Mouse (Mus musculus): ENCODE measurements at regions not wholly inside any gene's neighbourhood (a gene's known extent, or its start where the extent isn't known, plus 50 kb on each side); places are given as distances from the start of the nearest gene placed in this dataset.

- no peak for DNase-seq (ENCODE audit: low spot score in 2 of 2)
These were observed 156.6 kb upstream of the Tex13c2 start for GRCm38 (mm10) chrX:42332906-42333305.

DNA sequence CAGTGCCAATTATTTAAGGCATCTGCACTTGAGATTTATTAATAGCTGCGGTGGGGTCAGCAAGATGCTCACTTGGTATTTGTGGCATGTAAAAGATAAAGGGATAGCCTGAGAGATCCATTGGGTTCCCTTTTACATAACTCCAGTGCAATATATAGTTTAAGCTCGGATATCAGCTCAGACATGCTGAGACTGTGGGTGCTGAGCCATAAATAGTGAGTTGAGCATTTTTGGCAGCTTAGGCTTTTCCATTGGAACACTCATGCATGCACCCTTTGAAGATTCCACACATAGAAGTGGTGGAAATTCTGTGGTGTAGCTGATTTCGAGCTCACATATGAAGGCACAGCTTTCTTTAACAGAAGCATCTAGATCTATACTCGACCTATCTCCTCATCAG lies 155.9 kb upstream of the Tex13c2 start:
- DNase-seq (ENCODE audit: low spot score in 2 of 2), result peak in 1 of 2 experiments; percentile 29

GRCm38 (mm10) chrX:42334794-42335193 lies 154.7 kb upstream of the Tex13c2 start:
- DNase-seq (ENCODE audit: low spot score in 2 of 2), result no peak

GRCm38 (mm10) chrX:42336772-42337171 lies 152.7 kb upstream of the Tex13c2 start:
- DNase-seq (ENCODE audit: low spot score in 2 of 2), result no peak

DNA sequence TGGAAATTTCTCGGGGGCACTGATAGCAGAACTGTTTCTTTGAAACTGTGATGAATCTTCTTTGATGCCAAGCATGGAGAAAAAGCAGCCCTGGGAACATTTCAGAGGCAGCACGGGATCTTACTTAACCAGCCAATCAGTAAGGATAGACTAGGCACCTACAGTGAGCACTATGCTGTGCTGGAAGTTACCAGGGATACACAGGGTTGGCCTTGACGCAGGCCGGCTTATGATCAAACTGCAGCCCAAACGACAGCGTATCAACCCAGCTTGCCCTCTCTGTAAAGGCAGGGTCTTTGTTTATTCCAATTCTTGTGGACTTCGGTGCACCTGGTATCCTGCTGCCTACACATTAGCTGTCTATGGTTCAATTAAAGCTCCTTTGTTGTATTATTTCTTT lies 147.1 kb upstream of the Tex13c2 start:
- no peak for DNase-seq (ENCODE audit: low spot score in 2 of 2)

DNA sequence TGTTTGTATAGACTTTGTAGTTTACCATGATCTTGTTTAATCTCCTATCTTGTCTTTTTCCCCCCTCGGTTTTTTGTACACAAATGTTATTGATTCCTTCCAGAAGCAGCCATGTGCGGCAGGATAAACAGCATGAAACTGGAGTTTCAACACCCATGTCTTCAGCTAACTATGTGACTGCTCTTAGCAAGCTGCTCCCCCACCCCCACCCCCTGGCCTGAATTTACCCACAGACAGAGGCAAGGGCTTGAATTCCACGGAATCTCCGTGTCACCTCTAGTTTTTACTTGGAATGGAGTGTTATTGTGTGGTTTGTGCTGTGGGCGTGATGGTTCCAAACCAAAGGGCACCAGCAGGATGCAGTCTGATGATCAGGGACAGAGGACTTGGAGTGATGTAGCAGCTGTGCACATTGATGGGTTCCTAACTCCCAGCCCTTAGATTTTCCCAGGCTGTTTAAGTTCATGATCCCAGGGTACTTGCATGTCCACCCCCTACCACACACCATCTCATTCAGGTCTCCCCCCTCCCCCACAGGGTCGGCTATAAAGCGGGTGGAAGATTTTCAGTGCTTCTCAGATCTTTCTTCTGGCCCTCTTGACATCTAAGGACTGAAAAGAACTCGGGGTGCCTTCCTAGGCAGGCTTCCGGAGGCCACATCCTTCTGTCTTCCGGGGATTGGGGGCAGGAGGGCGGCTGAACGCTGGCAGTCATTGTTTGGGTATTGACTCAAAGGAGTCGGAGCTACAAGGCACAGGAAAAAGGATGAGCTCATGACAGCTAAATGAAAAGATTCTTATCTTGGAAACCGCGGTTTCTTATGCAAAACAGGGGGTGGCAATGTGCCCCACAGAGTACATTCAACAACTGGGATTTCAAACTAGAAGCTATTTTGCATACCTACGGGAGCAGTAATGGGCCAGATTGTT lies 146.3 kb upstream of the Tex13c2 start:
- DNase-seq (ENCODE audit: low spot score in 2 of 2), result peak in 1 of 2 experiments; percentile 28

GRCm38 (mm10) chrX:42352610-42353254 lies 136.8 kb upstream of the Tex13c2 start:
- no peak for DNase-seq (ENCODE audit: low spot score in 2 of 2)

DNA sequence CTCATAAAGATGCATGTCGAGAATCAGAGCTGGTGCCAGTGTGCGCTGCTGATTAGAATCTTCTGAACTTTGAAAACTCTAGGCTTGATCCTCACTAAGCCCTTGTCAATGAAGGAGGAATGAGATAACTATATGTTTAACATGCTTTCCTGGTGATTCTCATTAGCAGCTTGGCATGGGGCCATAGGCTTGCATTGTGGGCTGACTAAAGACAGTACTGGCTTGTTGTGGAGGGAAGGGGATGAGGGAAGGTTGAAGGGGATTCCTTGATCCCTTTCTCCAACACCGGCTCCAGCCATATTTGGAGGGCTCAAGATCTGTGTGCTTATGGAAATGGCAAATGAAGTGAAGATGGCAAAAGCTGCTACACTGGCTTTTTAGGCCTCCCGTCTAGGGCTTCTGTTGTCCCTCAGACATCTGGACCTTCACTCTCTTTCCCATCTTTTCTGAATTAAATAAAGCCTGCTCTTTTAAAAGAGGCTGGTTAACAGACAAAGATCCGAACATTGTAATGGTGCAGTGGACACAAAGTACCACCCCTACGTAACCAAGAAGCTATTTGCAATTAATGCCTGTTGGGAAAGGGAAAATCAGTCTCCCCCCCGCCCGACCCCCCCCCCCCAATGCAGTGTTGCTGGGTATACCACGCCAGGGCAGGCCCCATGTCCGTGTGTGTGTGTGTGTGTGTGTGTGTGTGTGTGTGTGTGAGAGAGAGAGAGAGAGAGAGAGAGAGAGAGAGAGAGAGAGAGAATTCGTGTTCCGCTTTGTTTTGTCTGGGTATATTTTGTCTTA lies 129.9 kb upstream of the Tex13c2 start:
- no peak for DNase-seq (ENCODE audit: low spot score in 2 of 2)

GRCm38 (mm10) chrX:42360173-42360931 lies 129.1 kb upstream of the Tex13c2 start:
- DNase-seq (ENCODE audit: low spot score in 2 of 2), result peak in 1 of 2 experiments; percentile 26

- DNase-seq (ENCODE audit: low spot score in 2 of 2), result no peak
These were observed 128.5 kb upstream of the Tex13c2 start for GRCm38 (mm10) chrX:42360973-42361372.

- no peak for DNase-seq (ENCODE audit: low spot score in 2 of 2)
These were observed 128.0 kb upstream of the Tex13c2 start for GRCm38 (mm10) chrX:42361400-42362028.

- no peak for DNase-seq (ENCODE audit: low spot score in 2 of 2)
These were observed 125.4 kb upstream of the Tex13c2 start for GRCm38 (mm10) chrX:42364137-42364536.

GRCm38 (mm10) chrX:42373794-42374398 lies 115.6 kb upstream of the Tex13c2 start:
- DNase-seq (ENCODE audit: low spot score in 2 of 2), result peak in 1 of 2 experiments; percentile 25

DNA sequence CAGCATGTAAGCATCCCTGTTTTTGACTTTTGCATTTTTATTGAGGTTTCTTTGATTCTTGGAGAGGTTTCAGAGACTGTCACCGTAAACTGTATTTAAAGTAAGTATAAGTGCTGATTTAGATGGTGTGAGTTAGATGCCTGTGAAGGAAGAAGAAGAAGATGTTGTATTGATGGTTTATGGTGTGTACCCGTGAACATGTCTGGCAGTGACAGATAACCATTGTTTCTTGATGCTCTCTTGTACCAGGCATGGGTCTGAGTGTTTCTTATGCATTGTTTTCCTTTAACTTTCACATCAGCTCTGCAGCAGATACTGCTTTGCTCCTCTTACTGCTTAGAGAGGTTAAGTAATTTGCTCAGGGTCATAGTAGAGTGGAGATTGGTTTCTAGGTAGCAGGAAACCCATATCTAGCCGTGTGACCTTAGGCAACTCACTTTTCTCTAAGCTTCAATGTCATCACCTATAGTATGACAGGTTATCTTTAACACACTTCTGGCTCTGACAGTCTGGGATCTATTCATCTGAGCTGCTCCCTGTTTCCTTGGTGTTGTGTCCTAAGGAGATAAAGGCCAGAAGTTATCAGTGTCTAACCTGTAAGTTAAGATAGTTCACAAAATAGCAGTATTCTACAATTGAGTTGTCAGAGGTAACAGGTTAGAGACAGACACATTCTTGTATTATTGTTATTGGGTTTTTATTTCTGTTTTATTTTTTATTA lies 95.5 kb upstream of the Tex13c2 start:
- DNase-seq (ENCODE audit: low spot score in 2 of 2), result no peak

DNA sequence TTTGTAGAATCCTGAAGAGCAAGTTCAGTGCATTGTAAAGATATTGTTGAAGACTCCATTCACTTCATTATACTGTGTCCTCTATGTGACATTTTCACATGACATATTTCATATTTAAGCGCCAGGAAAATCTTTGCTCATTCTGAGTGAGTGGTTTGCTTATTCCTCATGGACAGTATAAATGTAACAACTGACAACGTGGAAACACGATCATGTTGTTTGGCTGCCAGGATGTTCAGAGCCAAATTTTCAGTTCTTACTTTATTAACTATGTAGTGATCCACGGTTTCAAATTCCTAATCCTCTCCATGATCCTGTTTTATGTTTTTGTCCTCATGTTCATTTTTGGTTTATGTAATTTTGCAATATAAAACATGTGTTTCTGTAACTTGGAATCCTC lies 93.0 kb upstream of the Tex13c2 start:
- DNase-seq (ENCODE audit: low spot score in 2 of 2), result no peak

GRCm38 (mm10) chrX:42398836-42399235 lies 90.7 kb upstream of the Tex13c2 start:
- DNase-seq (ENCODE audit: low spot score in 2 of 2), result no peak

DNA sequence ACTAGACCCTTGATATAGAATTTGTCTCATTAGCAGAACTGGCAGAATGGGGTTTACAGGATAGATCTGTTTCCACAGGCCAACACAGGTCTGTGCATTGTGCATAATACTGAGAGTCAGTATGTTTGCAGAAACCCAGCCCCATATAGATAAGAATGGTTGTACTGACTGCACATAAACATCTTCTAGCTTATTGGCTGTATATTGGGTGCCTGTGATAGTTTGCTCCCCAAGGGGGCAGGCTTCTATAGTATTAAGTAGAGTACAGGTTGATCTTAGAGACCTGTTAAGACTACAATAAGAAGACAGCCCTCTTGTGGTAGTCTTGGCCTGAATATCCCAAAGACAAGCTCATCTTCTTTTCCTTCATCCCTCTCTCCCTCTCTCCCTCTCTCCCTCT lies 90.1 kb upstream of the Tex13c2 start:
- no peak for DNase-seq (ENCODE audit: low spot score in 2 of 2)

GRCm38 (mm10) chrX:42401091-42401490 lies 88.4 kb upstream of the Tex13c2 start:
- no peak for DNase-seq (ENCODE audit: low spot score in 2 of 2)

- DNase-seq (ENCODE audit: low spot score in 2 of 2), result no peak
These were observed 87.7 kb upstream of the Tex13c2 start for GRCm38 (mm10) chrX:42401564-42402334.

Measured in right cerebral cortex, postnatal 10 days (tissue).